Mouse (Mus musculus) C2C12 (cell line): ENCODE data around the gene Zmpste24.

Experiments
- CEBPB ChIP-seq: IDR thresholded peaks from one replicate; pipeline ENCODE4 v1.6.1; 2011; ENCODE audit warnings: low read depth, mild to moderate bottlenecking, control low read depth, moderate library complexity
- CTCF ChIP-seq: IDR thresholded peaks from one replicate; pipeline ENCODE4 v1.5.1; 2011; ENCODE audit not compliant: control insufficient read depth, insufficient read depth, insufficient read length
- MAX ChIP-seq: IDR thresholded peaks from one replicate; pipeline ENCODE4 v1.6.1; 2011; ENCODE audit warnings: mild to moderate bottlenecking, control low read depth
- MYOD1 ChIP-seq: IDR thresholded peaks from one replicate; pipeline ENCODE4 v1.6.1; 2011; ENCODE audit warnings: low read depth; ENCODE audit not compliant: control insufficient read depth, insufficient read length
- MYOG ChIP-seq: IDR thresholded peaks from one replicate; pipeline ENCODE4 v1.6.1; 2011; ENCODE audit not compliant: control insufficient read depth, insufficient read length; ENCODE audit errors: extremely low read depth
- USF1 ChIP-seq: IDR thresholded peaks from one replicate; pipeline ENCODE4 v1.6.1; 2011; ENCODE audit warnings: low read depth, mild to moderate bottlenecking, control low read depth, moderate library complexity

DNA sequence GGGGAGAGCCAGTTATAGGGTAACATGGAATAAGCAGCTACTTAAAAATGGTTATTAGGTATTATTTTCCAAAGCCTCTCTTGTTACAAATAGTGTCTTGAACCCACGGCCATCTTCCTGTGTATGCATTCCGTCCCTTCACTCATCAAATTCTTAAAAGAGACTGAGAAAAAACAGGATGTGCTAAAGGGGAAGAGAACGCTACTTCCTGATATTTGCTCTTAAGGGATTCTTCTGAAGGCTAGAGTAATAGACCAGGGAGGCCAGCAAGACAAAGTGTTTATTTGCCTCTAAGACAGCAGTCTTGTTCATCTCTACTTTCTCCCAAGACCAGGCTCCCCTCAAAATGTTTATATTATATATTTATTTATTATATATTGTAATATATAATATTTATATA lies 79.8 kb downstream of the Zmpste24 start:
- TF ChIP-seq CTCF = no peak
- no peak for TF ChIP-seq USF1
- no peak for TF ChIP-seq MYOD1
- TF ChIP-seq MYOG = no peak
- TF ChIP-seq MAX = no peak
- no peak for TF ChIP-seq CEBPB
